Mouse (Mus musculus) liver, embryonic 18 days (tissue): ENCODE data around the gene Cldn3. TPM values are rescaled to one million over a fixed set of nuclear protein-coding genes. Genes with fewer than 3 reads are reported as not detected.

ENCODE experiments used
- polyA plus RNA-seq: library from polyadenylated mRNA; depleted of rRNA; stranded (reverse); fragments of >200 nt; gene quantifications from 2 replicates; pipeline ENCODE4 v1.2.3, GENCODE M21; 2012; rRNA removed

Gene Cldn3
- 4.7 and 6.8 TPM in 2 replicates for polyA plus RNA-seq

GRCm38 (mm10) chr5:134985633-134986297 is at the start of gene Cldn3:
Gene Cldn3 (plus strand): TSS chr5:134986214.

GRCm38 (mm10) chr5:134946857-134947255 is 39.2 kb upstream of the Cldn3 start, which contains the start of gene Cldn4:
Gene Cldn4 (minus strand): TSS chr5:134946934.

GRCm38 (mm10) chr5:135008671-135009589 is 22.9 kb downstream of the Cldn3 start, which contains the start of gene Abhd11:
Gene Abhd11 (plus strand): TSS chr5:135009152.

GRCm38 (mm10) chr5:135023344-135024173 is 37.5 kb downstream of the Cldn3 start, which contains the start of gene Stx1a:
Gene Stx1a (plus strand): TSS chr5:135023482.

Other genes with a start within 250 kb of the Cldn3 start
- 16.8 and 18.3 TPM in 2 replicates for gene Eln, start 238.9 kb upstream of the Cldn3 start, polyA plus RNA-seq
- gene Tmem270, start 79.5 kb upstream of the Cldn3 start, polyA plus RNA-seq = 0.04 TPM in 1 of 2 replicates, not detected in the other
- 72.8 and 89.4 TPM in 2 replicates for gene Cldn13, start 70.7 kb upstream of the Cldn3 start, polyA plus RNA-seq
- gene Mettl27, start 53.8 kb upstream of the Cldn3 start, polyA plus RNA-seq = 11.7 and 14.0 TPM in 2 replicates
- gene Cldn4, start 39.3 kb upstream of the Cldn3 start, polyA plus RNA-seq = 0.77 and 0.88 TPM in 2 replicates
- 32.2 and 35.0 TPM in 2 replicates for gene Abhd11, start 22.9 kb downstream of the Cldn3 start, polyA plus RNA-seq
- gene Stx1a, start 37.3 kb downstream of the Cldn3 start, polyA plus RNA-seq = 4.6 and 4.8 TPM in 2 replicates
- 14.4 and 14.5 TPM in 2 replicates for gene Dnajc30, start 78.0 kb downstream of the Cldn3 start, polyA plus RNA-seq
- gene Bud23, start 78.7 kb downstream of the Cldn3 start, polyA plus RNA-seq = 31.9 and 33.4 TPM in 2 replicates
- 0.45 and 0.55 TPM in 2 replicates for gene Vps37d, start 92.1 kb downstream of the Cldn3 start, polyA plus RNA-seq
- 23.7 and 27.5 TPM in 2 replicates for gene Mlxipl, start 103.7 kb downstream of the Cldn3 start, polyA plus RNA-seq
- gene Tbl2, start 163.4 kb downstream of the Cldn3 start, polyA plus RNA-seq = 5.9 and 6.0 TPM in 2 replicates
- 9.2 and 10.1 TPM in 2 replicates for gene Bcl7b, start 182.1 kb downstream of the Cldn3 start, polyA plus RNA-seq
- gene Baz1b, start 201.1 kb downstream of the Cldn3 start, polyA plus RNA-seq = 13.8 and 16.7 TPM in 2 replicates